Mouse (Mus musculus) embryonic fibroblast, embryonic 13.5 days (primary cell): ENCODE data around the gene Tmem254b.
"Not testable (repeated sequence)": the region's sequence is repeated elsewhere in the genome, so short reads cannot be mapped to it uniquely, and the experiment has no call there.

ENCODE experiments used
- CTCF ChIP-seq: IDR thresholded peaks from 2 replicates; pipeline ENCODE4 v1.5.1; 2011; ENCODE audit warnings: mild to moderate bottlenecking, control low read depth, low read length, moderate library complexity, borderline replicate concordance; ENCODE audit not compliant: insufficient read depth
- POLR2A ChIP-seq: IDR thresholded peaks from 2 replicates; pipeline ENCODE4 v1.6.1; 2011; ENCODE audit warnings: low read depth, mild to moderate bottlenecking, control low read depth, low read length, moderate library complexity

GRCm38 (mm10) chr14:26181660-26182059, 25.2 kb downstream of the Tmem254b start:
- TF ChIP-seq CTCF, POLR2A: not testable (repeated sequence)
